Mouse (Mus musculus) brain, embryonic 14.5 days (tissue): ENCODE results near the gene Fblim1. TPM values are rescaled to one million over a fixed set of nuclear protein-coding genes. Genes with fewer than 3 reads are reported as not detected.
A peak's percentile ranks its signal among the peaks of the same experiment; 100 is the strongest.

Experiments used
- DNase-seq: peaks from one replicate; pipeline ENCODE4 v3.0.0-alpha.2; 2011; ENCODE audit warnings: low read depth
- CTCF ChIP-seq: fragments of 200-500 bp; IDR thresholded peaks from 2 replicates; pipeline ENCODE4 v1.5.1; 2012; ENCODE audit warnings: inconsistent platforms, mild to moderate bottlenecking, moderate library complexity, borderline replicate concordance; ENCODE audit not compliant: insufficient read depth, insufficient read length; ENCODE audit errors: extremely low read depth
- POLR2A ChIP-seq: fragments of 200-500 bp; IDR thresholded peaks from 2 replicates; pipeline ENCODE4 v1.6.1; 2012; ENCODE audit warnings: mild to moderate bottlenecking, inconsistent platforms, borderline replicate concordance; ENCODE audit not compliant: poor library complexity, insufficient read depth, insufficient read length, severe bottlenecking; ENCODE audit errors: extremely low read depth
- polyA plus RNA-seq: library from polyadenylated mRNA; depleted of rRNA; stranded (reverse); fragments of >200 nt; gene quantifications from 2 replicates; pipeline ENCODE4 v1.2.3, GENCODE M21; 2012

Gene Fblim1
- polyA plus RNA-seq, 1 experiment, result 50.7 TPM

- DNase-seq, result peak; percentile 38
- TF ChIP-seq CTCF (no peak), POLR2A (no peak)
Observed at GRCm38 (mm10) chr4:141598199-141598893, 7.5 kb downstream of the Fblim1 start.

DNA sequence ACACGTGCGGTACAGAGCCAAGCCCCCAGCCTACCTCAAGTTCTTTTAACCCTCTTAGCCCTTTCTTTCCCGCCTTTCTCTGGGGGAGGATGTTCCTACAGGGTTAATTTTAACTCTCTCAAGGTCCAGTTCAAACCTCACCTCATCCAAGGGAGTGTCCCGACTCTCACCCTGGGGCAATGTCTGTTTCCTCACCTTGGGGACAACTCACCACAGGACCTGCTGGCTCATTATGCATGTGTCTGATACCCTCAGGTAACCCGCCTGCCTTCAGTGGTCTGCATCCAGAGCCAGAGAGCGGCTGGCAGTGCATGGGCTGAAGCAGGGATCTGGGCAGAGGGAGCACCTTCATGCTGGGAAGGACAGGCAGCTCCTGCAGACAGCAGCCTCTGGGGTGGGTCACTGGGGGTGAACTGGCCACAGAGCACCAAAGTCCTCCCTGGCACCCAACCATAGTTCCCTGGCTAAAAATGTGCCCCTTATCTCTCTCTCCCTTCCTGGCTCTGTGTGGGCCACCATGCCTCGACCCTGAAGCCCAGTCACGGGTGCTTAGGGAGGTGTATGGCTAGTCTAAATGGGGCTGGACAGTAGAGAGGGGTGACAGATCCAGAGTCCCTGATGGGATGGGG lies 9.1 kb downstream of the Fblim1 start:
- no peak for DNase-seq
- TF ChIP-seq POLR2A, result no peak
- no peak for TF ChIP-seq CTCF

DNA sequence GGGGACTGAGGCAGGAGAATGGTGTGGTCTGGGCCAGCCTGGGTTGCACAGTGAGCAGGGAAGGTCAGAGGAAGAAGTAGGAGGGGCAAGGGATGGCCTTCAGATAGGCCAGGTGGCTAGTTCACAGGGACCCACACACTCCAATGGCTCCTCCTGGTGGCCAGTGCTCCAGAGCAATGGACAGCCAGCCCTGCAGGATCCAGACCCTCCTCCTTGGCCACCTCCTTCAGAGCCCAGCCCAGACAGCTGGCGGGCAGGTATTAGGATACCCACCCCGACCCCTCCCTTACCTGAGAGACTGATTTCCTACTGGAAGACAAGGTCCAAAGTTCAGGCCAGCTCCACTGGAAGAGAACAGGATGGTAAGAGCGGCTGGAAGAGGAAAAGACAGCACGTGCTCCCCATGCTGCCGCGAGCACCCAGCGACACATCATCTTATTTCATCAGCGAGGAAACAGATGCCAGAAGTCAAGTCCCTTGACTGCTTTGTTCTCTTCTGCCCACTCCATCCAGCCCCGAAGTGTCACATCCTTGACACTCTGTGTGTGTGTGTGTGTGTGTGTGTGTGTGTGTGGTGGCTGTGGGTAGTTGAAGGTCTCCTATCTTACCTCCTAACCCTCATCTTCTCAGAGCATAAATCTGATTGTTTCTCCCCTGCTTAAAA lies 10.2 kb downstream of the Fblim1 start:
- TF ChIP-seq CTCF, result 0 out of 2 replicates have a peak, but pooled peaks have one; percentile 14
- no peak for TF ChIP-seq POLR2A
- DNase-seq, result no peak

- no peak for DNase-seq
- TF ChIP-seq CTCF (no peak), POLR2A (no peak)
Observed at GRCm38 (mm10) chr4:141595138-141595537, 10.8 kb downstream of the Fblim1 start.

DNA sequence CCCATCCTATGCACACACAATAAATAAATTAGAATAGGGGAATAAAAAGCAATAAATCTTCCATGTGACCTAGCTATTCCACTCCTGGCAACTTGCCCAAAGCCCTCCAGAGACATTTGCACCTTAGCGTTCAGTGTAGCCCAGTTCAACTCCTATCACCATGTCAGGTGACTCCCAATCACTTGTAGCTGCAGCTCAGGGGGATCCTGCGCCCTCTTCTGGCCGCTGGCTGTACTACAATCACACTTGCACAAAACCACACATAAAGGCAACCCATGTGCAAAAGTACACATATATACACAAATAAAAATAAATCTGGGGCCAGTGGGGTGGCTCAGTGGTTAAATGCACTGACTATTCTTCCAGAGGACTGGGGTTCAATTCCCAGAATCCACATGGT lies 14.3 kb downstream of the Fblim1 start:
- DNase-seq, result no peak

DNA sequence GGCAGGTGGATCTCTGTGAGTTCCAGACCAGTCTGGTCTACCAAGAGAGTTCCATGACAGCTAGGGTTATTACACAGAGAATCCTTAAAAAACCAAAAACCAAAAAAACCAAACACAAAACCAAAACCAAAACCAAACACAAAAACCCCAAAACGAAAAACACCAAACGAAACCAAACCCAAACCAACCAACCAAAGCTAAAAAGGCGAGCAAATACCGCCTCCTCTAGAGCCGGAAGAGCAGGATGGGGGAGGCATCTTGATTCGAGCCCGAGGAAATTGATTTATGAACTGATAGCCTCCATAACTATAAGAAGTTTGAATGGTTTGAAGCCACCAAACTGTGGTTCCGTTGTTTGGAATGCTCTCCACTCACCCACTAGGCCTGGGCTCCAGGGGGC lies 22.0 kb downstream of the Fblim1 start:
- TF ChIP-seq CTCF (no peak), POLR2A (no peak)
- DNase-seq, result no peak

More for the DNA sequence above, 14.3 kb downstream of the Fblim1 start:
- peak; percentile 71 for TF ChIP-seq CTCF
- no peak for TF ChIP-seq POLR2A

DNA sequence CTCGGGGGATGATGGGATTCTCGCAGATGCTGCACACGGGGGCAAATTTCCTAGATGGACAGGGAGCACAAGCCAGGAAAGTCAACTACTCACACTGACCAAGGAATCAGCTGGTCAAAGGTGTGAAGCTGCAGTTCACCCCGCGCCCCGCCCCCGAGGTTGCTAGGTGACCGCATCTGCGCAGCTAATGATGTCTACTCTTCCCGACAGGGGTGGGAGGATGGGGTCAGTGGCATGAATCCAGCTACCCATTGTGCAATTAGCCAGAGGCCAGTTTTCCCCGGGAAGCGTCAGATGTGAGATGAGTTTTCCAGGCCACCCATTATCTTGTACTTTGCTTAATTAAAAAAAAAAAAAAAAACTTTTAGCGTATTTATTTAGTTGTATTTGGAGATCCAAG lies 24.8 kb downstream of the Fblim1 start:
- DNase-seq, result no peak
- no peak for TF ChIP-seq CTCF
- TF ChIP-seq POLR2A, result no peak

DNA sequence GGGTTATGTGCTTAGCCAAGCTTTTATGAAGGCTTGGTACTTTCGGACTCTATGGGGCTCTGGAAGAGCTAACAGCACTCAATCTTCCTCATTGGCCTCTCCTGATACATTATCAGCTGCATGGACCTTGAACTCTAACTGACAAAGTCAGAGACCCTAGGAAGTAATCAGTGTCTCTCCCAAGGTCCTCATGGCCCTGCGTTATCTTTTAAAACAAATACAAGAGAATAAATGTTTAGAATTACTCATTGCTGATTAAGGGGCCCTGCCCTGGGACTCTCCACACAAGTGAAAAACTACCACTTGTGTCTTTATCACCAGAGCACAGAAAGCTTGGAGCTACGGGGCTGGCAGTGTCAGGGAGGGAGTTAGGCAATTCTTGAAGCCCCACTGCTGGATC lies 27.1 kb downstream of the Fblim1 start:
- no peak for DNase-seq
- TF ChIP-seq POLR2A (no peak), CTCF (no peak)

DNA sequence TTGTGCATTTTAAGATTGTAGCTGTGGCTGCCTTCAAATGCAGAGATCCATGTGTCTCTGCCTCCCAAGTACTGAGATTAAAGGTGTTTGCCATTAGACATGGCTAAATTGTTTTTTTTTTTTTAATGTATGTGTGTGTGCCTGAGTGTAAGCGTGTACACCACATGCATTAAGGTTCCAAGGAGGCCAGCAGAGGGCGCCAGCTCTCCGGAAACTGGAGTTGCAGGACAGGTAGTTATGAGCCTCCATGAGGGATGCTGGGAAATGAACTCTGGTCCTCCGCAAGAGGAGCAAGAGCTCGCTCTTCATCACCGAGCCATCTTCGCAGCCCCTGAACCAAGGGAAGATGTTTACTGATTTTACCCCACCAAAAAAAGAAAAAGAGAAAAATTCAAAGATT lies 29.0 kb downstream of the Fblim1 start:
- no peak for DNase-seq
- TF ChIP-seq POLR2A, result no peak
- TF ChIP-seq CTCF, result no peak

GRCm38 (mm10) chr4:141576404-141576803 lies 29.5 kb downstream of the Fblim1 start:
- DNase-seq, result no peak
- no peak for TF ChIP-seq POLR2A
- no peak for TF ChIP-seq CTCF
